Mouse (Mus musculus) right cerebral cortex, postnatal 4 days (tissue): Measurements from ENCODE around the gene BC017158.
A peak's percentile ranks its signal among the peaks of the same experiment; 100 is the strongest.
"Not testable (repeated sequence)": the region's sequence is repeated elsewhere in the genome, so short reads cannot be mapped to it uniquely, and the experiment has no call there.

ENCODE experiments used
- DNase-seq: peaks from one replicate; pipeline ENCODE4 v3.0.0-alpha.2; 2022

The BC017158 gene

DNA sequence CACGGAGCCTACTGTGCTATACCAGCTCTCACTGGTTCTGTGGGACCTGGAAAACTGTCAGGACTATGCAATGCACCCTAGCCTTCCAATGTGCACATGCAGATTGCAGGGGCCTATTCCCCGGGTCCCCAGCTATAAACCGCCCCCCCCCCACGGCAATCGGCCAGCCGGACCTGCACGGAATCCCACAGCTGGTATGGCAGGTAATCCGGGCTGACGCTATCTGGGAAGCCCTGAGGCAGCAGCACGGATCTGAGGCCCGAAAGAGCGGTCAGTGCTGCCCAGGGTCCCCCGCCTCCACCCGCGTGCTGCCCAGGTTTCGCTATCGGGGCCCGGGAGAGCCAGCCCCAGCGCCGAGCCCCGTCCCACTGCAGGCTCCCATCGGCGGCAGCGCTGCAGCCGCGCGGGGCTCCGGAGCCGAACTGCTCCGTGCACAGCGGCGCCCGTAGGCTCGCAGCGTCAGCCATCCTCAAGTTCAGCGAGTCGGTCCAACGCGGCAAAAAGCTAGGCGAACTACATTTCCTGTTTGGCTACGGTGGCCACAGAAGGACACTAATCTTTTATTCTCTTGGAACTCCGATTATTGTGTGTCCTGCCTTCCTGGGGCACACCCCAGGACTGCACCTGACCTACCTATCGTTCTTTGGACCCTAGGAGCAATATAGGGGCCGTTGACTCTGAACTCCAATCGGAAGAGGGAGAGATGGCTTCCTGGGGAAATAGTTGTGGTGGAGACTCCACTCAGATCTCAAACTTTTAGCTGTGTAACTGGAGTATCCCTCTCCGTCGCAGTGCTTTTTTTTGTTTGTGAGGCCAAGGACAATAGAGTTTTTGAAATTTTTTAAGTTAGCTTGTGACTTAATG, at the start of gene BC017158:
TSS of gene BC017158 (minus strand) at position 554 of the 864 bp plus-strand sequence.
- DNase-seq, result peak; percentile 47

DNA sequence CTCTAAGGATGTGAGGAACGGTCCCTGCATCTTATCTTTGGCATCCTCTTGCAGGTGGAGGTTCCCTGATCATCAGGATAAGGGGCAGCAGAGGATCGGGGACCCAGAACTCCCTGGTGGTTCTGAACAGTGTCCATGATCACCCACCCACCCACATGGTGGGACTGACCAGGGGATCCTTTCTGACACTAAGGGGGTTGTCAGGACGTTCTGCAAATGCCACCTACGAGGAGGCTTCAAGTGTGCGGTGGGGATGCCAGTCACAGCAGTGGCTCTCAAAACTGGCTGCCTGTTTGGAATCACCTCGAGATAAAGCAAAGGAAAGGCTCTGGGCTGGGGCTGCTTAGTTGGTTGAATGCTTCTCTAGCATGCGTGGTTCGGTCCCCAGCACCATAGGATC, 49.0 kb upstream of the BC017158 start:
- no peak for DNase-seq

DNA sequence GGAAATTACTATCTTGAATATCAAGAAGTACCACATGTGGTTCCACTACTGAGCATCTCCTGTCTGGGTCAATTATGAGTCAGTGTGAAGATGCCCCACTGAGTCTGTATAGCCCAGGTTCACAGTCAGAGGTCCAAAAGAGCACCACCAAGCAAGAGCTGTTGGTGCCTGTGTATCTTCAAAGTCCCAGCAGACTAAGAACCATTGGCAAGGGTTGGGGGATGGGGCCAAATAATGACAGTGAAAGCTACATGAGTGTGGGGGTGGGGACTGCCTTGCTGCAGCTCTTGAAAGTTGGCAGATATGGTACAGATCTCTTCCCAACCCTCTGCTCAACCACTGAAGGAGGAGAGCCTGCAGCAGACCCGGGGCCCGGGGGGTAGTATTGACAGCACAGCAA, 48.6 kb upstream of the BC017158 start:
- no peak for DNase-seq

DNA sequence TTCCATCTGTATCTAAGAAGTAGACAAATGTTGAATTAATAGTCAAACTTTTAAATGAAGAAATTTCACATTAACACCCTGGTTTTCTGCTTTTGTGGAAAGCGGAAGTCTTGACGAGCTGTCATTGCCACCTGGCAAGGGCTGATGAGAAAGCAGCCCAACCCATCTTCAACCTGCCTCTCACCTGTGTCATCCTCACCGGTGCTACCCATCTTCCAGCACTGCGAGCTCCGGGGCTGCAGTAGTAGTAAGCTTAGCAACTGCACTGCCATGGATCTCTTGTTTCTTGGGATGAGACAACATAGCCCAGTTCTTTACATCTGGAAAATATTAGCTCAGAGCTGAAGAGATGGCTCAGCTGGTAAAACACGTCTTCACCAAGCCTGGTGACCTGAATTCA, 47.7 kb upstream of the BC017158 start:
- no peak for DNase-seq

DNA sequence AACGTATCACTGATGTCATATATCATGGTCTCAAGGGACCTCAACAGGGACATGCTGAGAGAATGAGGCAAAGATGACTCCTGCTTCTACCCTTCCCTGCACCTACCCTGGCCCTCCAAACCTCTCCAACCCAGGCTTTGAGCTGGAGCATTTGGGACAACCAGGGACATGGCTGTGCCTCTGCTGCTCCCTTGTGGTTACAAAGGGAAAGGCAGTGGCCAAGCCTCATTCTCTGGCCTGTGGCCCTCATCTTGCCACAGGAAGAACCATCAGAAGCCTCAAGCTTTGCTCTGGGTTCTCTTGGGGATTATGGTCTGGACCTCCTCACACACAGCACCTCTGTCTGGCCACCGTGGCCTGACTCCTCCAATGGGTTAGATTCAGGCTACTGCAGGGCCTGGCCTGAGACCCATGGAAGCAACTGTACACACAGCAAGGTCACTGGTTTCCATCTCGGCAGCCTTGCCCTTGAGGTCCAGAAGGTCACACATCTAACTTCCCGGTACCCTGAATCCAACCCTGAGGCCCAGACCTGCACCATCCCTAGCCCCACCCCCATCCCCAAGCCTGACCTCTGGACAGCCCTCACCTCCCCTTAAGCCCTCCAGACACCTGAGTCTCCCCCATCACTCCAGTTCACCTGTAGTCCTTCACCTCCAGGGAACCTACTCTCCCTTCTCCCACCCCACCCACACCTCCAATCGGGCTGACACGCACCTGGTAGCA, 47.1 kb upstream of the BC017158 start:
- peak; percentile 44 for DNase-seq

DNA sequence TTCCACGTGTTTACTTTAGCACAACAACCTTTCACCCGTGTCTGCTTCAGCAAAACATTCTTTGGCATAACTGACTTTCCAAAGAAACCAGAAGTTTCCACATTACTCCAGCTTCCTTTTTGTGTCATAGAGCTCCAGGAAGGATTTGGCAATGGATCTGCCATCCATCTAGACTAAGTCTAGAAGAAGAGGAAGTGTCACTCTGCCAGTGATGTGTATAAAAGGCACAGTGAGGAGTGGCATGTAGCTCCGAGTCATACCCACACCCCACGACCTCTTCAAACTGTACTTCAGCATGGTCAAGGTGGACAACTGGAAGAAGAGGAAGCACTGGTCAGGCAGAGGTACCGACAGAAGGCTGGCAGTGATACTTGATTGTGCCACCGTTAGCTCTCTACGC, 46.5 kb upstream of the BC017158 start:
- no peak for DNase-seq

DNA sequence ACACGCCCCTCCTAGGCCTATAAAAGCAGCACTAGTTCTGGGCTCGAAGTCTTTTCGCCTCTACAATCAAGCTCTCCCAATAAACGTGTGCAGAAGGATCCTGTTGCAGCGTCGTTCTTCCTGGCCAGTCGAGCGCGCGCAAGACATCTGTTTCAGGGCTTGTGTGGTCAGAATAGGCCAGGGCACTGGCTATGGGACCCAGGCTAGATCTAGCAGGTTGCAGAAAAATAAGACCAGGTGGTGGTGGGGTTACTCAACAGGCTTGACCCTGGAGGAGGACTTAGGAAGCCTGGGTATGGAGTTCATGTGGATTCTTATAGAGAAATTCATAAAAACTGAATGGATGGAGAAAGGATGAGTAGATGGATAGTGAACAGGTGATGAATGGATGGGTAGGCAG, 44.7 kb upstream of the BC017158 start:
- DNase-seq, result not testable (repeated sequence)

DNA sequence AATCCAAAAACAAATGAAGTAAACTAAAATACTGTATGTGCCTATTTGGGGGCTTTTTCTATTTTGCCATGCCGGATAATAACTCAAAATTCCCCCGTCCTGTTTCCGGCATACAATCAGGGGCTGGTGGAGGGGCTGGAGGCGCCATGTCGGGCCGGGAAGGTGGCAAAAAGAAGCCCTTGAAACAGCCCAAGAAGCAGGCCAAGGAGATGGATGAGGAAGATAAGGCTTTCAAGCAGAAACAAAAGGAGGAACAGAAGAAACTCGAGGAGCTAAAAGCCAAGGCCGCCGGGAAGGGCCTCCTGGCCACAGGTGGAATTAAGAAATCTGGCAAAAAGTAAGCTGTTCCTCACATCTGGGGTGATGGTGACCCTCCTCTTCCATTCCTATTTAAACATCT, 42.4 kb upstream of the BC017158 start:
- DNase-seq, result not testable (repeated sequence)

DNA sequence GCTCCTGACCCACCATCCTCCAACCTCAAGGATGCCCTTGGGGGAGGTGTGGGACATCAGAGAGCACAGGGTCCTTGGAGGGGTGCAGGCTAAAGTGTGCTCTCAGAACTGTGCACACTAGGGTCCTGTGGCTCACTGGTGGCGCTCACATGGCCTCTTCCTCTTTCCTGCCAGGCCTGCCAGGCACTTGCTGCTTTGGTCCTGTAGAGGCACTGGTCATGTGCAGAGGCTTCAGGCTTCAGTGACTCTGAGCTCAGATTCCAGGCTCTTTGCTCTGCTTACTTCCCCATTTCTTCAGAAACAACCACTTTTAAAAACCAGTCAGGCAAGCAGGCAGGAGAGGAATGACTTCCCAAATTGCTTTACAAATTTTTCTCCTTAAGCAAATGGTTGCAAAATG, 34.9 kb upstream of the BC017158 start:
- DNase-seq, result no peak

DNA sequence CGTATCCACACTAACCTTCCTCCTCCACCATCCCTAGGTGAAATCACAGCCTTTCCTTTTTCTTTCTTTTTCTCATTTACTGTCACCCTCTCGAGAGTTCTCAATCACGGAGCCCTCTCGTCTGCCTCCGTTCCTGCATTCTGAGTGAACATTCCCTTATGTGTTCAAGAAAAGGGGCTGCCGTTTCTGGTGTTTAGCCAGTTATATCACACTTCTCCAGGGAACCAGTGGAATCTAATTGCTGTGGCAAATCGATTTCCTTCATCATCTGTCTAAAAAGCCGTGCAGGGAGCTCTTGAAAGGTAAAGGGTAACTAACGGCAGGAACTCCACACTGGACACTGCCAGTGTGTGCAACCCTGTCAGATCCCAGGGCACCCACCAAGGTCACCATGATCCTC, 33.0 kb upstream of the BC017158 start:
- DNase-seq, result no peak

DNA sequence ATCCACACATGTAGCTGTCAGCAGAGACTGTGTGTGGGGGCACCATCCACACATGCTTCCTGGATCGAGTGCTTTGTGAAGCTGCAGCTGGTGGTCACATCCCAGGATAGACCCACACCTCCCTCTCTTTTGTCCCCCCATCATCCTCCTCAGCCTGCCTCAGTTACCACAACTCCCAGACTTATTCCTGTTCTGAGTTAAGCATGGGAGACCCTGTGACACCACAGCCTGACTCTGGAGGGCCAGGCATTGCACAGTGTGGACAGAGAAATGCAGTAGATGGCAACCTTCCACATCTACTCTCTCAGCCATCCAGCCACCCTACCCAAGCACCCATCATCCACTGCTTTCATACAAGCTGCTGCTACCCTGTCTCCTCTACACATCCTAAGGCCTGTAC, 27.0 kb upstream of the BC017158 start:
- no peak for DNase-seq

DNA sequence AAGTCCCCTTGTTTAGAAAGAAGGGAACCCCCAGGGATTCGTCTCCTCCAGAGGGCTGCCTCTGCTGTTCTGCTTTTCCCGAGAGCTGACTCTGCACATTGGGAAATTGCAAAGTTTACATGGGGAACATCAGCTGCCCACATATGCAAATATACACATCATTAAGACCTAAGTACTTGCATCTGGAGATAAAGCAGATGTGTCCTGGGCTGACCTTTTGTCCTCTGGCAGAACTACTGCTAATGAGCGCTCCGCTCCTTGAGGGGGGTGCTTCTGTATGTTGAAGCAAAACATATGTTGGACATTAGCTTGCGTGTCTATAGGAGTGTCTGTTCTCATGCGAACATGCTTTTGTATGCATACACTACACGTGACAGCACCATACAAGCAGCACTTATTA, 23.3 kb upstream of the BC017158 start:
- no peak for DNase-seq

DNA sequence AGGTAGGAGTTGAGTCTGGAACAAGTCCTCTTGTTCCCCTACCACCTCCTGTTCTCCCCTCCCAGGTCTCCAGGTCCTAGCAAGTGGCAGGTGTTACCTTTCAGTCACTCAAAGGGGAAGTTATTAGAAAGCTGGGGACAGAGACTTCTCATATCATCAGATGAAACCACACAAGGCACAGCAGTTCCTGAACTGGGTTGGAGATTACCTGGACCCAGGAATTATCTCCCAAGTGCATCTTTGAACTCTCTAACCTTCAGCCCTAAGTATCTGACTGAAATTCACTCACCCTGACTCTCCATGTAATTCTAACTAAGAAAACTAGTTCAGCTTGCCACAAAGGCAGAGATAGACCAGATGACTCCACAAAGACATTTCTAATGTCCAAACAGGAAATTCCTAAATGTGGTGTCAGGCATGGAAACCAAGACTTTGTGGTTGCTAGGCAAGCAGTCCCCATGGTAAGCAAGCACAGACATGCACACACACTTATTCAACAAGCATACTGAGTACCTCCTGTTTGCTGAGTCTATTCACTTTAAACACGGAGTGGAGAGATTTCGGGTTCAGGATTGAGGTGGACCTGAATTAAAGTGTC, 22.3 kb upstream of the BC017158 start:
- no peak for DNase-seq

DNA sequence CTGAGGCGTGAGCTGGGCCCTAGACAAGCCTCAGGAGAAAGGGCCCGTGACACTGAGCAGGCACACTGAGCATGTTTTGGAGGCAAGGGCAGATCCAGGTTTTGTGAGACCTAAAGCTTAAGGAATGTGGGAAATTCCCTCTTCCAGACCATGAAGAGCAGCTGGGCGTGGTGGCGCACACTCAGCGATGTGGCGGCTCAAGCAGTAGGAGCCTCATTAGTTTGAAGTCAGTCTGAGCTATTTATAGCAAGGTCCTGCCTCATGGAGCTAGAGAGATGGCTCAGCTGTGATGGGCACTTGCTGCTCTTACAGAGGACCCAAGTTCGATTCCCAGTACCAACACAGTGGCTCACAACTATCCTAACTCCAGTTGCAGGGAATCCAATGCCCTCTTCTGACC, 21.2 kb upstream of the BC017158 start:
- no peak for DNase-seq

DNA sequence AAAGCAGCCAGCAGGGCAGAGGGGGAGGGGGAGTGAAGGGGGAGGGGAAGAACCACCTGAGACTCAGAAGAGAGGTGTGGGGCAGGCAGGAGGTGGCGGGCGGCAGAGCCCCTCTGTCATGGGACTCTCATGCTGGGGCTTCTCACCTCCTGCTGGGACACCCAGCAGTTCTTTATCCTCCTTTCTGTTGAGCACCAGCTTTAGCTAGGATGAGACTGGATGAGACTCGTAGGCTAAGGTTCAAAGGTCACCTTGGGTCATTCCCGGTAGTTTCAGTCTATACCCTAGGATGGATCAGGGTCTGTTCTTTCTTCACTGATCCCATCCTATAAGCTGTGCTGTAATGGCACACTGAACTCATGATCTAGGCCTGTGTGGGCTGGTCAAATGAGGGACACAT, 19.0 kb upstream of the BC017158 start:
- no peak for DNase-seq

DNA sequence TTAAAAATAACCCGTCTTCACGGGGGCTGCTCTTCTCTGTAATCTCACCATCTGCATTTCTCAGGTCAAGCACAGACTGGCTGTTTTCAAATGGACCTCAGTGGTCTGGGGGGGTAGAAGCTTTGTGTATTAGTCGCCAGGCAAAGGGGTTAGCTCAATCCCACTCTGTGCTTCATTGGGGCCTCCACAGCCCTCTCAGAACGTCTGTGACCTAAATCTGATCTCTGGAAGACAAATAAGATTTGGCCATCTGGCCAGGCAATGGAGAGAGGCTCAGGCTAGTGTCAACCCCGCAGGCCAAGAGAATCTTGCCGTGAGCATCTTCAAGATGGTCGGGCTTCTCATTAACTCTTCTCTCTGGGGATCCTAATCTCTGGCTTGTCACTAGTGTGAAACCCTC, 16.5 kb upstream of the BC017158 start:
- DNase-seq, result no peak

DNA sequence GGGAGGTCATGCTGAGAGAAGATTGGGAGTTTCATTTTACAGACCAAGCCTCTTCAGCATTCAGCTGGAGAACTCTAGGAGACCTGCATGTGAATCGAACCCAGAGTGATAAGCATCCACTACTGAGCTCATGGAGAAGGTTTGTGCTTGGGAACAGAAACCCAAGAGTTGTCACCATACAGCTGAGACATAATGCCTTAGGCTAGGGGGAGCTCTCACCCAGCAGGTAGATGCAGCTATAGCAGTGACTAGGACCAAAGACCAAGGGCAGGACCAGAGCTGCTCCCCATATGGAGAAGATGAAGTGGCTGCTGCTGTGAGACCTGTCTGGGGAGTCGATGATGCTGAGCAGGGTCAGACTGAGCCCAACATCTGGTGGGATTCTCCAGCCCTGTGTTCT, 15.6 kb upstream of the BC017158 start:
- no peak for DNase-seq

DNA sequence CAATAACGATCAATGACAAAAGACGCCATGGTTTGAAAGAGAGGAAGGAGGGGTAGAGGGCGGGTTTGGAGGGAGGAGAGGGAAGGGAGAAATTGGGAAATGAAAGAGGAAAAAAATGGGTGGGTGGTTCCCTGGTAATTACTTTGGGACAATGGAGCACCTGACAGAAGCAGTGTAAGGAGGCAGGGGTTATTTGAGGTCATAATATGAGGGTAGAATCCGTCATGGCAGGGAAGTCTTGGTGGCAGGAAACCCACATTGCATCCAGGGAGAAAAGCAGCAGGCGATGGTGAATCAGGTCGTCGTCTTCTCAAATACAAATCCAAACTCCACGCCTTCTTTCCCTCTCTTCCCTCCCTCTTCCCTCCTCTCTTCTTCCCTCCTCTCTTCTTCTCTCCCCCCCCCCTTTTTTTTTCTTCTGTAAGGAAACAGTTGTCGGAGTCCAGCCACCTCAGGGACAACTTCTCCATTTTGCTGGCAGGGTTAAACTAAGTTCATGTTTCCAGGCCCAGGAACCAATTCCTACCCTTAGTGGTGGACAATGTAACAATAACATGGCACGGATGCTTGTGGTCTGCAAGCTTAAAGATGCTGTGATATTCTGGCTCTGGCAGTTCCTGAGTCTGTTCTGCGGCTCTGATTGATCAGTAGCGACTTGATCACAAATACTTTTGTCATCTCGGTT, 14.5 kb upstream of the BC017158 start:
- no peak for DNase-seq

DNA sequence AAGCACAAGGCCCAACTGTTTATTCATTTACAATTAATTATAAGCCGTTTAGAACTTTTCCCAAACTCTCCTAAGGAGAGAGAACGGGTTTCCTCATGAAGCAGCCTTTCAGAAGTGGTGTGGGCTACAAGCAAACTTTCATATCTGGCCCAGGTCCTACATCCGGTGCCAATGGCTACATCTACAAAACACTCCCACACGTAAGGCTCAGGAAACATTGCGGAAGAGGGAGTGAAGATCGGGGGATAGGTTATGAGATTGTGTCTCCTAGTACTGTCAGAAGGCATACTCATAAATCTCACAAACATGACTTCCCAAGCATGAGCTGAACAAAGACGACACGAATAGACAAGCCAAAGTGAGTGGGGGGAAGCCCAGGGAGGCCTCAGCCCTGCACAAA, 13.8 kb upstream of the BC017158 start:
- DNase-seq, result no peak

DNA sequence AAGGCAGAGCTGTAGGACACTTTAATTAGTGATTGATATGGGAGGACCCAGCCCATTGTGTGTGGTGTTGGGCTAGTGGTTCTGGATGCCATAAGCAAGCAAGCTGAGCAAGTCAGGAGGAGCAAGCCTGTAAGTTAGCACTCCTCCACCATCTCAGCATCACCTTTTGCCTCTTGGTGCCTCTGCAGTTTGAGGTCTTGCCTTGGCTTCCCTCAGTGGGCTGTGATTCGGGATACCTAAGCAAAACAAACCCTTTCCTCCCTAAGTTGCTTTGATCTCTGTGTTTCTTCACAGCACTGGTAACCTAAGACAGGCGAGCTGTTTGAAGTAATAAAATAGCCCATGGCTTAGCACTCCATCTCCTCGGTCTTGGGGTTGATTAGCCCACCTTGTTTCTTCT, 13.3 kb upstream of the BC017158 start:
- DNase-seq, result no peak

DNA sequence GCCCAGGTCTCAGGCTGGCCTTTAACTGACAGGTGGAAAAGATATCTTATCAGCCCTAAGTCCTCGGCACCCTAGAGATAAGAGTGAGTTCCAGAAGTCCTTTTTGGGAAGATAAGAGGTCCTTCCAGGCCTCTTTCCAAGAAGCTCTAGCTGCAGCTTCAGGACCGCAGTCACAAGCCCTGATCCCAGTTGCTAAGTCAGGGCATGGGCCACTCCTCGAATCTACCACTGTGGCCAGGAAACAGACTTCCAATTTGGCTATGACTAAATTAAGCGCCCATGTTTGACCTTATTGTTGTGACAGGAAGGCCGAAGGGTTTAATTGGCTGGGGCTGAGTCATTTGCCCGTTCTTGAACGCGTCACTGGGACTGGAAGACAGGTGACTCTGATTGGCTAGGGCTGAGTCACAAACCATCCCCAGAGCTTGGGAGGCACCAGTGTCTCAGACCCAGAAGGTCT, 12.3 kb upstream of the BC017158 start:
- DNase-seq, result no peak

DNA sequence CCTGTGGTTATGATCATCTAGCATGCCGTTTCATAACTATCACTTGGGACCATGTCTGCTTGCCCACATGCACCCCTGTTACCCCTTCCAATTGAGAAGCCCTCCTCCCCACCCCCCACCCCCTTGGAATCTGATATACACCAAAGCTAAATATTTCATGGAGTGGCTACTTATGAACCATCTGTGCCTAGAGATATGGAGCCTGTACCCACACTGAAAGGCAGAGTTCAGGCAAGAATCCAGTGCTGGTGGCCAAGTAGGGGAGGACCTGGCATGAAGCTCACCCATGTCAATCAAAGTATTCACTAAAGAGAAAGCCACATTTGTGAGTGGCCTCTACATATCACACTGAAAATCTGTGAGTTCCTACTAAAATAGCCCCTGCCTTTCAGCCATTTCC, 11.8 kb upstream of the BC017158 start:
- DNase-seq, result no peak

DNA sequence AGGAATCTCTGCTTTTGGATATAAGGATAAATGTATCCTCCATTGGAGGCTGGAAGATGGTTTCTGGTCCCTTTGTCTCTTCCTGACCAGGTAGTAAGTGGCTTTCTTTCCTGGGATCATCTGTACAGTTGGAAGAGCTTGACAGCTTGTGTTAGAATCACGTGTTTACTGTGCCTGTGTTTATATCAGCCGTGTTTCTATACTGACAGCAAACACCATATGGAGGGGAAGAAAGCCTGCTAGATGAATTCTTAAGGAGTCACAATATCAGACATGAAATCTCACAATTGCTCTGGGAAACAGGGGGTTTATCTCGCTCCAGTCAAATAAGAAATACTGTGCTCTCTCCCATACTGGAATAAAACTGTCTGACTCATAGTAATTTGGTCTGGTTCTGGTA, 11.2 kb upstream of the BC017158 start:
- DNase-seq, result no peak
